Mouse (Mus musculus) CH12.LX (cell line): ENCODE results near the gene Gm20388. TPM values are rescaled to one million over a fixed set of nuclear protein-coding genes. Genes with fewer than 3 reads are reported as not detected.
"Not testable (repeated sequence)": the region's sequence is repeated elsewhere in the genome, so short reads cannot be mapped to it uniquely, and the experiment has no call there.

Source experiments
- DNase-seq: peaks from one replicate; pipeline ENCODE4 v3.0.0-alpha.2; 2013; ENCODE audit errors: extremely low read depth
- H3K27ac ChIP-seq: 2 replicates; pipeline ENCODE4 v1.5.1; 2012; ENCODE audit warnings: low read depth, mild to moderate bottlenecking, control low read depth, moderate library complexity; ENCODE audit not compliant: insufficient read depth
- H3K27me3 ChIP-seq: replicated peaks from 2 replicates; pipeline ENCODE3; 2012; ENCODE audit warnings: inconsistent platforms
- H3K36me3 ChIP-seq, 2 experiments: replicated peaks in 1 of 2; 2 replicates each; pipeline versions ENCODE3 to v1.6.1; 2012; ENCODE audit warnings: inconsistent platforms in 1 of 2, low read length in 1 of 2, mild to moderate bottlenecking in 1 of 2, mixed read lengths in 1 of 2, moderate library complexity in 1 of 2; ENCODE audit not compliant: control insufficient read depth in 1 of 2, insufficient read depth in 1 of 2
- H3K4me1 ChIP-seq, 2 experiments: 2 replicates each; pipeline ENCODE4 v1.6.1; 2012; ENCODE audit warnings: inconsistent platforms in 1 of 2, moderate library complexity in 1 of 2; ENCODE audit not compliant: insufficient read depth in 2 of 2, control insufficient read depth in 1 of 2
- H3K4me2 ChIP-seq: 2 replicates; pipeline ENCODE4 v1.6.1; 2012; ENCODE audit warnings: low read depth, mild to moderate bottlenecking, control low read depth; ENCODE audit not compliant: poor library complexity, insufficient read depth, severe bottlenecking
- H3K4me3 ChIP-seq, 3 experiments: fragments of 150-350 bp in 1 of 3; sonication (generic) in 1 of 3; replicated peaks in 1 of 3; 2 replicates each; pipeline versions ENCODE3 to v1.5.1; 2011 to 2012; ENCODE audit warnings: low read depth in 2 of 3, low read length in 2 of 3, mild to moderate bottlenecking in 2 of 3, moderate library complexity in 2 of 3, control low read depth in 1 of 3, improper control_type of control experiment in 1 of 3, inconsistent platforms in 1 of 3, mixed read lengths in 1 of 3; ENCODE audit not compliant: poor library complexity in 1 of 3
- H3K79me2 ChIP-seq: replicated peaks from 2 replicates; pipeline ENCODE4 v1.6.1; 2012; ENCODE audit warnings: mild to moderate bottlenecking, moderate library complexity; ENCODE audit not compliant: control insufficient read depth, poor library complexity, insufficient read depth, severe bottlenecking; ENCODE audit errors: extremely low read depth
- H3K9ac ChIP-seq: 2 replicates; pipeline ENCODE4 v1.6.1; 2012; ENCODE audit warnings: low read depth, mild to moderate bottlenecking, control low read depth, moderate library complexity; ENCODE audit not compliant: insufficient read depth
- H3K9me3 ChIP-seq: replicated peaks from 2 replicates; pipeline ENCODE3; 2012; ENCODE audit warnings: low read length, inconsistent platforms, mixed read lengths
- CHD1 ChIP-seq: IDR thresholded peaks from 2 replicates; pipeline ENCODE4 v1.6.1; 2012; ENCODE audit warnings: low read depth, low read length, improper control_type of control experiment, inconsistent platforms
- E2F4 ChIP-seq: IDR thresholded peaks from 2 replicates; pipeline ENCODE4 v1.6.1; 2011; ENCODE audit warnings: low read depth, low read length, improper control_type of control experiment; ENCODE audit not compliant: insufficient replicate concordance
- EP300 ChIP-seq: IDR thresholded peaks from 2 replicates; pipeline ENCODE4 v1.6.1; 2011; ENCODE audit warnings: low read length, improper control_type of control experiment
- GABPA ChIP-seq: IDR thresholded peaks from 2 replicates; pipeline ENCODE4 v1.6.1; 2012; ENCODE audit warnings: low read depth, low read length, improper control_type of control experiment, inconsistent platforms; ENCODE audit not compliant: insufficient replicate concordance
- HCFC1 ChIP-seq: IDR thresholded peaks from 2 replicates; pipeline ENCODE4 v1.6.1; 2012; ENCODE audit warnings: low read depth, mild to moderate bottlenecking, inconsistent platforms, low read length, improper control_type of control experiment
- IRF4 ChIP-seq: IDR thresholded peaks from 2 replicates; pipeline ENCODE4 v1.6.1; 2014; ENCODE audit warnings: low read depth, mild to moderate bottlenecking, inconsistent platforms, low read length, improper control_type of control experiment
- KAT2A ChIP-seq: IDR thresholded peaks from 2 replicates; pipeline ENCODE4 v1.6.1; 2012; ENCODE audit warnings: low read length, improper control_type of control experiment, inconsistent platforms; ENCODE audit not compliant: insufficient replicate concordance
- MAFK ChIP-seq: IDR thresholded peaks from 2 replicates; pipeline ENCODE4 v1.6.1; 2011; ENCODE audit warnings: low read length, improper control_type of control experiment; ENCODE audit not compliant: insufficient replicate concordance
- MEF2A ChIP-seq: IDR thresholded peaks from 2 replicates; pipeline ENCODE4 v1.6.1; 2014; ENCODE audit warnings: low read depth, mild to moderate bottlenecking, inconsistent platforms, low read length, improper control_type of control experiment, borderline replicate concordance
- MXI1 ChIP-seq: IDR thresholded peaks from 2 replicates; pipeline ENCODE4 v1.6.1; 2011; ENCODE audit warnings: mild to moderate bottlenecking, low read depth, low read length, improper control_type of control experiment
- NELFE ChIP-seq: IDR thresholded peaks from 2 replicates; pipeline ENCODE4 v1.6.1; 2011; ENCODE audit warnings: low read depth, low read length, improper control_type of control experiment
- NRF1 ChIP-seq: IDR thresholded peaks from 2 replicates; pipeline ENCODE4 v1.6.1; 2014; ENCODE audit warnings: low read depth, mild to moderate bottlenecking, inconsistent platforms, low read length, improper control_type of control experiment, moderate library complexity
- POLR2A ChIP-seq: IDR thresholded peaks from 2 replicates; pipeline ENCODE4 v1.6.1; 2011; ENCODE audit warnings: low read depth, mild to moderate bottlenecking, improper control_type of control experiment, low read length
- RCOR1 ChIP-seq: conservative IDR thresholded peaks from 2 replicates; pipeline ENCODE4 v1.6.1; 2012; ENCODE audit warnings: low read depth, mild to moderate bottlenecking, inconsistent platforms, low read length, improper control_type of control experiment
- SIN3A ChIP-seq: IDR thresholded peaks from 2 replicates; pipeline ENCODE4 v1.6.1; 2012; ENCODE audit warnings: low read length, improper control_type of control experiment, inconsistent platforms
- TBP ChIP-seq: conservative IDR thresholded peaks from 2 replicates; pipeline ENCODE4 v1.6.1; 2011; ENCODE audit warnings: low read depth, low read length, improper control_type of control experiment
- USF1 ChIP-seq: IDR thresholded peaks from 2 replicates; pipeline ENCODE4 v1.6.1; 2014; ENCODE audit warnings: low read depth, mild to moderate bottlenecking, inconsistent platforms, low read length, improper control_type of control experiment
- ZMIZ1 ChIP-seq: IDR thresholded peaks from 2 replicates; pipeline ENCODE4 v1.6.1; 2012; ENCODE audit warnings: low read depth, mild to moderate bottlenecking, inconsistent platforms, low read length, improper control_type of control experiment
- dilution Hi-C: fragments of 300-500 bp; cut with MboI; formaldehyde crosslinking; loops from 2 replicates; pipeline ENCODE4 v1.14.3; 2020; ENCODE audit warnings: low sequenced_read_pairs; ENCODE audit not compliant: extremely low pct_unique_long_range_greater_than_20kb, extremely low pct_ligation_motif_present
- in situ Hi-C: fragments of 300-500 bp; cut with MboI; formaldehyde crosslinking; loops from 3 replicates; pipeline ENCODE4 v1.14.3; 2019; ENCODE audit warnings: low sequenced_read_pairs, low pct_ligation_motif_present, low pct_unique_long_range_greater_than_20kb, mixed read lengths
- polyA plus RNA-seq: library from polyadenylated mRNA; unstranded; fragments of >175 nt; gene quantifications from 2 replicates; pipeline ENCODE4 v1.2.1, GENCODE M21; 2012; ENCODE audit warnings: low read depth; ENCODE audit not compliant: insufficient read length
- total RNA-seq, 2 experiments: library from RNA; depleted of rRNA; stranded (reverse); fragments of 300-350 nt in 1 of 2; fragments of >200 nt in 1 of 2; gene quantifications; 2 replicates each; pipeline ENCODE4 v1.2.3; 2012 to 2014

The Gm20388 gene
- total and polyA plus RNA-seq, 3 experiments: 14.8 to 26.3 (median 22.2) TPM

DNA sequence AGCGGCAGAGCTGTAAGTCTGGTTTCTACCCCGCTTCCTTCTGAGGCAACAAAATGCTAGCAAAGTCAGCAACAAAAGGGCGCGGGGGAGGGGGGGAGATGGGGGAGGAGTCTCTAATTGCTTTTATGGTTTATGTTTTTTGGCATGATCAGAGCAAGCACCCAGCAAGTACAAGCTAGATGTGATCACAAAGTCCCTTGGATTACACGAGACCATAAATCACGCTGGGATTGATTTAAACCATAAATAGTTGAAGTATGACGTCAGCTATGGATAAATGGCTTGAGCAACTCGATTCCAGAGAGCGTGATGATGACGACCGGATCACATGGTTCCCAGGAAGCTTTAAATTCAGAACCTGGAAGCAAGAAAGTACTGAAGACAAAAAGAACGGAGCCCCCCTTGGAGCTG lies 3720.2 kb downstream of the Gm20388 start:
- Histone ChIP-seq H3K9ac (no peak overlapping the region), H3K36me3 (no peaks in the 10 kb centered on the region), H3K4me2 (peak overlapping the region; percentile 42), H3K27me3 (peaks cover 6% of the 10 kb centered on the region), H3K9me3 (no peaks in the 10 kb centered on the region), H3K79me2 (no peaks in the 10 kb centered on the region), H3K27ac (no peak overlapping the region), H3K4me3 (peak overlapping the region in 1 of 3 experiments; percentile 34), H3K4me1 (peaks cover 10 to 35% of the 10 kb centered on the region in 2 experiments)
- dilution Hi-C loops: no loop called here
- no peak for DNase-seq
- in situ Hi-C loops: no loop called here
- TF ChIP-seq ZMIZ1 (no peak), SIN3A (no peak), GABPA (no peak), IRF4 (no peak), E2F4 (no peak), POLR2A (no peak), MXI1 (no peak), NRF1 (no peak), MEF2A (no peak), KAT2A (no peak), USF1 (no peak), RCOR1 (no peak), EP300 (no peak), TBP (no peak)

DNA sequence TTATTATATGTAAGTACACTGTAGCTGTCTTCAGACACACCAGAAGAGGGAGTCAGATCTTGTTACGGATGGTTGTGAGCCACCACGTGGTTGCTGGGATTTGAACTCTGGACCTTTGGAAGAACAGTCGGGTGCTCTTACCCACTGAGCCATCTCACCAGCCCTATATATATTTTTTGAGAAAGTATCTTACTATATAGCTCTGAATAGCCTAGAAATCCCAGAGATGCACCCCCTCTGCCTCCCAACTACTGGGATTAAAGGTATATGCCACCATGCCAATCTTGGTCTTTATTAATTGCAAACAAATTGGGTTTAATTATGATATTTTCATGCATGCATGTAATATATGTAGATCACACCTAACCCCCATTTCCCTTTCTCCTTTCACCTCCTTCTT lies 3721.1 kb downstream of the Gm20388 start:
- H3K4me3 ChIP-seq, dilution Hi-C loops, DNase-seq, H3K27me3 ChIP-seq, H3K9ac ChIP-seq, H3K36me3 ChIP-seq, in situ Hi-C loops, H3K4me2 ChIP-seq, H3K9me3 ChIP-seq, H3K79me2 ChIP-seq, H3K27ac ChIP-seq: not testable (repeated sequence)
- peaks cover 10 to 35% of the 10 kb centered on the region in 2 experiments for H3K4me1 ChIP-seq
- peak; percentile 92 for TF ChIP-seq TBP

DNA sequence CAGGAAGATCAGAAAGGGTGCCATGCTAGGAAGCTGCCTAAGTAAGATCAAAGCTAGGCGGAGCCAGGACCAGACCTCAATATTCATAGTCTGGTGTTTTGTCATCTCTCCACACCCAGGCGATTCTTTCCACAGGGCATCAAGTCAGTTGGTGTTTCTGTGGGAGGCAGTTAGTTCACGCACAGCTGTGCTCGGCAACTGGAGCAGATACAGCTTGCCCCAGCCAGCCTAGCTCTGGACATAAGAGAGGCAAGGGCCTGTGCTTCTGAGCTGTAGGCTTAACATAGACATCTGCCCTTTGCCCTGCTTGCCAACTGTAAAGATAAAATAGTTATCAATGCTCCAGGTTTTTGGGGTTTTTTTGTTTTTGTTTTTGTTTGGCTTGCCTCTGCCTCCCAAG lies 3721.6 kb downstream of the Gm20388 start:
- dilution Hi-C loops: no loop called here

More for the DNA sequence above, 3721.6 kb downstream of the Gm20388 start:
- Histone ChIP-seq H3K27me3 (peaks cover 3% of the 10 kb centered on the region), H3K4me2 (no peak overlapping the region), H3K36me3 (no peaks in the 10 kb centered on the region), H3K4me3 (no peak overlapping the region), H3K4me1 (peaks cover 10 to 35% of the 10 kb centered on the region in 2 experiments), H3K27ac (no peak overlapping the region), H3K79me2 (no peaks in the 10 kb centered on the region), H3K9me3 (no peaks in the 10 kb centered on the region), H3K9ac (no peak overlapping the region)
- no peak for DNase-seq
- in situ Hi-C loops: no loop called here
- no peak for TF ChIP-seq GABPA
- TF ChIP-seq CHD1: no peak
- no peak for TF ChIP-seq TBP
- TF ChIP-seq EP300: no peak
- TF ChIP-seq NELFE: no peak
- TF ChIP-seq NRF1: no peak
- TF ChIP-seq E2F4: no peak
- no peak for TF ChIP-seq RCOR1
- TF ChIP-seq HCFC1: no peak
- no peak for TF ChIP-seq MAFK
